Mouse (Mus musculus): ENCODE data around the gene Ccnyl1.
"Not testable (repeated sequence)": the region's sequence is repeated elsewhere in the genome, so short reads cannot be mapped to it uniquely, and the experiment has no call there.

Ccnyl1 gene

DNA sequence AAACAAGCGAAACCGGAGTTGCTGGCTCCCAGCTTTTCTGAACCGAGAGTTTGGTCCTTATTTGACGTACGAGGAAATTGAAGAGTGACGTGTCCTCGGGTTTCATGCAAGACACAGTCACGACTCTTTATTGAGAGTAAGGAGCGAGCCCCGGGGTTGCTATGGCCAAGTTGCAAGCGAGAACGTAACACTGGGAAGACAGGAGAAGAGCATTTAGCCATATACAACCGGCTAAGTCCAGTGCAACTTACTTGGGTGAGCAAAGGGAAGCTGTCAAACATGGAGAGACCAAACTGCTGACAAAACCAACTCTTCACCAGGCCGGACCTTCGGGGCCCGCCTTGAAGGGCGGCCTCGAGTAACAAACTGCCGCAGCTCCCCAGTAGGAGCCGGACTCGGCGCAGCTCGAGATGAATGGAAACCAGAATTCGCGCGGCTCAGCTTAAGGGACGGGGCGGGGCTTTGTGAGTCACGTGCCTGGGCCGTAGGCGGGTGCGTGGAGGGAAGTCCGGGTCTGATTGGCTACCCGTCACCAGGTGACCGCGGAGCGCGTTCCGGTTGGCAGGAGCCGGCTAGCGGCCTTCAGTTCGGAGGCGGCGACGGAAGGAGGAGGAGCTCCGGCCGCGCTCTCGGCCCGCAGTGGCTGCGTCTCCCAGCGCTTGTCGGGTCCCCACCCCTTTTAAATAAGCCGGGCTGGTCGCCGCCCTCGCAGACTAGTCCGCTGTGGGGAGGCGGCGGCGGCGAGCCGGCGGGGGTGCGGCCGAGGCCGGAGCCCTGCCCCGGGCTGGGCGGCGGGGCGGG is at the start of gene Ccnyl1:
Gene Ccnyl1 (plus strand): TSS at position 243 of the 801 bp plus-strand sequence.
- peak; percentile 93 for DNase-seq (ENCODE audit: low spot score)

GRCm38 (mm10) chr1:64641069-64641468 is 49.2 kb upstream of the Ccnyl1 start:
- no peak for DNase-seq (ENCODE audit: low spot score)

- not testable (repeated sequence) for DNase-seq (ENCODE audit: low spot score)
Observed at GRCm38 (mm10) chr1:64642541-64642940, 47.7 kb upstream of the Ccnyl1 start.

DNA sequence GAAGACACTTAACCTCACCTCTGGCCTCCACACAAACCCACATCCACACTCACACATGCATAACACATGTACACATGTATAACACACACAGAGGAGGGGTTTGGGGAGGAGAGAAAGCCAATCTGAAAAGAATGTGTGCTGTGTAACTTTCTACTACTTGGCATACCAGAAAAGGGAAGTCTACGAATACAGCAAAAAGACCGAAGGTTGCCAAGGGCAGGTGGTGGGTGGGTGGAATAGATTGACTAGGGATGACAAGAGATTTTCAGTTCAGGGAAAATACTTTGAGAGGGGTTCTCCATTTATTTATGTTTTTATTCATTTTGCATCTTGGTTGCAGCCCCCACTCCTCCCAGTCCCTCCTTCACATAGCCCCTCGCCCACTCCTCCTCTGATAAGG is 45.7 kb upstream of the Ccnyl1 start:
- DNase-seq (ENCODE audit: low spot score): no peak

GRCm38 (mm10) chr1:64649362-64650124 is 40.7 kb upstream of the Ccnyl1 start:
- DNase-seq (ENCODE audit: low spot score): no peak

DNA sequence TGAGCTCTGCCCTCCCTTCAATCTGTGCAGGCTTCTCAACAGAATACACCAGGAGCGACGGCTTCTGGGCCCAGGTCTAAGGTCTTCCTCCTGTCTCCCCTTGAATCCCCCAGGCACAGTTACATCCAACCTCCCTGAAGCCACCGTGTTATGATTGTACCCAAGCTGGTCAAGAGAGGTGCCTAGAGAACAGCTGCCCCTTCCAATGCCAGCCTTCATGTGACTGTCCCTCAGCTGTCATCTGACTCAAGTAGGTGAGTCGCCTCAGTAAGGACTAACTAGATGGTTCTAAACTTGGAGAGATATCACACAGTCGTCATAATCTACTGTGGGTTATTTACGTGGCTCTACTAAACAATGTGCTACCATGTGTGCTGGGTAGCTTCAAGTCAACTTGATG is 36.6 kb upstream of the Ccnyl1 start:
- DNase-seq (ENCODE audit: low spot score): no peak

- no peak for DNase-seq (ENCODE audit: low spot score)
Observed at GRCm38 (mm10) chr1:64655415-64655814, 34.8 kb upstream of the Ccnyl1 start.

DNA sequence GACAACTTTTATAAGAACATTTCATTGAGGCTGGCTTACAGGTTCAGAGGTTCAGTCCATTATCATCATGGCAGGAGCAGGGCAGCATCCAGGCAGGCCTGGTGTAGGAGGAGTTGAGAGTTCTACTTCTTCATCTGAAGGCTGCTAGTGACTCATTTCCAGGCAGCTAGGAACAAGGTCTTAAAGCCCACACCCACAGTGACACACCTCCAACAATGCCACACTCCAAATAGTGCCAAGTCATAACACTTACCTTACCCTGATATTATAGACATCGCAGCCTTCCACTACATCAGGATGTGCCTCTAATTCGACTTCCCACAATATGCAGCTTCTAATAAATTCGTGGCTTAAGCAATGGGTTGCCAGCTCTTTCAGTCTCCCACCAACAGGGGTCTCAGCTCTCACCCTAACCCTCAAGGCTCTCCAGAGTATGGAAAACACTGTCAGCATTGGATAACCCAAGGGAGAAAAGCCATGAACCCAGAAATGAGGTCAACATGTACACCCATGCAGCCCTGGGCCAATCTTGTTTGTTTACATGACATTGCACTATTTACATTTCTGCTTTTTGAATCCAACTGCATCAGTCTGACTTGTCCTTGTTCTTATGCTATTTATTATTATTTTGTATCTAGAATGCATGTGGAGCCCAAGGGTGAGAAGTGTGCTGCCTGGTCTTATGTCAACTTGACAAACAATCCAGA is 33.7 kb upstream of the Ccnyl1 start:
- DNase-seq (ENCODE audit: low spot score): no peak

DNA sequence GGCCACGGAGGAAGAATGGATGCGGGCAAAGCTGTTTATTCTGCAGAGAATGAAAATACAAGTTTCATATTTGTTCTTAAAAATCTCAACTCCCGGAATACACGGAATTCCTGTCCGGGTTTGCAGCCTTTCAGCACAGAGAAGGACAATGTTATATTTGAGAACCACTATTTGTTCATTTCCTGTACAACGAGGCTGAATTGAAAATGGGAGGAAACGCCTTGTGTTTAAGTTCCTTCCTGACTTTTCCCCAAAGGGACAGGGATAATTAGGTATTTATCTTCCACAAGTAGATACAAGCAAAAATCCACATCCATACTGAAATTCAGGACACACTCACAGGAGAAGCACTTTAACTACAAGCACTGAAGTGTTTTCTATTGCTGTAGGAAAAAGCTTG is 31.4 kb upstream of the Ccnyl1 start:
- DNase-seq (ENCODE audit: low spot score): no peak

GRCm38 (mm10) chr1:64667111-64667633 is 23.1 kb upstream of the Ccnyl1 start:
- no peak for DNase-seq (ENCODE audit: low spot score)

DNA sequence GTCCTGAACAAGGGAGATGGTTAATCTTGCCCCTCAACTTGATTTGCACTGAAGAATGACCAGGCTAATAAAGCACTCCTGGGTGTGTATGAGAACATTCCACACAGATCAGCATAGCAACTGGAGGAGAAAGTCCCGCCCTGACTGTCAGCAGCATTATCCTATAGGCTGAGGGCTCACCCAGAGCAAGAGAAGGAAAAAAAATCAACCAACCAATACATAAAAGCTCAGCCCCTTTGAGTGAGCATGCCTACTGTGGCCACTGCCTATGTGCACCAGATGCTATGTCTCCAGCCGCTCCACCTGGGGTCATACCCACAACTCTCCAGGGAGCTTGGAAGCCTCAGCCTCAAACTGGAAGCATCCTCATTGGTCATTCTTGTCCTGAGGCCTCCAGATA is 20.8 kb upstream of the Ccnyl1 start:
- DNase-seq (ENCODE audit: low spot score): no peak

GRCm38 (mm10) chr1:64673931-64674330 is 16.3 kb upstream of the Ccnyl1 start:
- no peak for DNase-seq (ENCODE audit: low spot score)

DNA sequence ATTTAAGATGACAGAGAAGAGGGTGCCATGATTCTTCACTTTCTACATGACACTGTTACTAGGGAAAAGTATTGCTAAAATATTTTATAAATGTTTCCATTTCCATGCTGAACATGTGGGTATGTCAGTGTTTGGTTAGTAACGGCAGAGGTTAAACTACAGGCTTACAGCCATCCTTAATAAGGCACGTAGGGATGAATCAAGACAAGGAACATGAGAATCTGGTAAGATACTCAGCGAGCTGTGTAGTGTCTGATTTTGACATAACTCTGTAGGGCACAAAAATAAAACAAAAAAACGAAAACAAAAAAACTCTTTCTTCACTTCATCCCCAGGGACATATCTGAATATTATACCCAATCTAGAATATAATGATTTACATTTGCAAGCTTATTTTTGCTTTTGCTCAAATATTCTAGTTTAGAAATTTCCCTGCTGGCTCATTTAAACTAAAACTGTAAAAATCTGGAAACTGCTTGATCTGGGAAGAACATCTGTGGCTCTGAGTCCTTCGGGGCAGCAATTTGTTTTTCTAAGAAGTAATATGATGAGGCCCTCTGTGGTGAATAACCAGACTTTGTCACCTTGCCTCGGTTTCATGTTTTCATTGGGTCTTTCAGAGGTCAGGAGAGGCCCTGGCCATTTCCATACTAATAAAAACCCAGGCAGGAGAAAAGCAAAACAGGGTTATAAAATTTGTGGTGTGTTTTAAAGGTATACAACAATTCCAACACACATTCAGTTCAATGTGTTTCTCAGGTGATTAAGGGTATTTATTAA is 14.0 kb upstream of the Ccnyl1 start:
- DNase-seq (ENCODE audit: low spot score): no peak

DNA sequence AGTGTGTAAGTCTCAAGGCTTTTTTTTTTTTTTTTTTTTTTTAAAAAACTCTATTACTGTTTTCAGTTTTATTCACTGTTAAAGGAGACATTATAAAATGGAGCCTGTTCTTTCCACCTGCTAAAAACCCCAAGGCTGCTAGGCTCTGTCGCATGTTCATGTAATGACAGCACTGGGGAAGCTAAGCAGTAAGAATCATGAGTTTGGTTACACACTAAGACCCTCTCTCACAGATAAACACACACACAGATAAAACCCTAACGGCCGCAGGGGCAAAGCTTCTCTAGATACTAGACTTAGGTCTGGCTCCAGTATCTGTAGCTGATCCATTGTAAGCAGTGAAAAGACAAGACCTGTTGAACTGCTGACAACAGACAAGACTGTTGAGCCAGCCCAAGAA is 8.8 kb upstream of the Ccnyl1 start:
- no peak for DNase-seq (ENCODE audit: low spot score)

DNA sequence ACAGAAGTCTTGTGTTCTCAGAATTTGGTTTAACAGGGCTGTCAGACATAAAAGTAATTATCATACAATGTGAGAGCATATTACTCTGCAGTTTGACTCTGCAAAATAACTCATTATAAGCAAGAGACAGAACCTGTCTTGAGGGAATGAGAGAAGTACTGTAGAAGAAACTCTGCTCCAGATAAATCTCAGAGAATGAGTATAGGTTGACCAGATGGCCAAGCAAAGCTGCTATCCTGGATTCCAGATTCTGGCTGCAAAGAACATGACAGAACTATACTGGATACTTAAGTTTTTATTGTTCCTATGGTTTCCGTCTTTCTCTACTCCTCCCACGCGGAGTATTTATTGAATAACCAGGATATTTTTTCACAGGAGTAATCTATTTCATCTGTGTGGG is 7.2 kb upstream of the Ccnyl1 start:
- DNase-seq (ENCODE audit: low spot score): no peak

DNA sequence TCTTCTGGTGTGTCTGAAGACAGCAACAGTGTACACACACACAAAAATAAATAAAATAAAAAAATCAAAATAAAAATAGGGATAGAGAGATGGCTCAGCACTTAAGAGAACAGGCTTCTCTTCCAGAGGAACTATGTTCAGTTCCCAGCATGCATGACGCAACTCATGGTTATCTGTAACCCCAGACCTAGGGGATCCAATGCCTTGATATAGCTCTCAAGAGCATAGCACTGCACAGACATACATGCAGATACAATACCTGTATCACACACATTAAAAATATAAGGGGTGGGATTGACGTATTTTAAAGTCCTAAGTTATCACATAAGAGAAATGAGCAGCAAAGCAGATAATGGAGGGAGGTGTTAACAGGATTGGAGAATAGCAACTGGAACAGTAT is 5.8 kb upstream of the Ccnyl1 start:
- no peak for DNase-seq (ENCODE audit: low spot score)

GRCm38 (mm10) chr1:64688046-64688445 is 2.2 kb upstream of the Ccnyl1 start:
- DNase-seq (ENCODE audit: low spot score): no peak

DNA sequence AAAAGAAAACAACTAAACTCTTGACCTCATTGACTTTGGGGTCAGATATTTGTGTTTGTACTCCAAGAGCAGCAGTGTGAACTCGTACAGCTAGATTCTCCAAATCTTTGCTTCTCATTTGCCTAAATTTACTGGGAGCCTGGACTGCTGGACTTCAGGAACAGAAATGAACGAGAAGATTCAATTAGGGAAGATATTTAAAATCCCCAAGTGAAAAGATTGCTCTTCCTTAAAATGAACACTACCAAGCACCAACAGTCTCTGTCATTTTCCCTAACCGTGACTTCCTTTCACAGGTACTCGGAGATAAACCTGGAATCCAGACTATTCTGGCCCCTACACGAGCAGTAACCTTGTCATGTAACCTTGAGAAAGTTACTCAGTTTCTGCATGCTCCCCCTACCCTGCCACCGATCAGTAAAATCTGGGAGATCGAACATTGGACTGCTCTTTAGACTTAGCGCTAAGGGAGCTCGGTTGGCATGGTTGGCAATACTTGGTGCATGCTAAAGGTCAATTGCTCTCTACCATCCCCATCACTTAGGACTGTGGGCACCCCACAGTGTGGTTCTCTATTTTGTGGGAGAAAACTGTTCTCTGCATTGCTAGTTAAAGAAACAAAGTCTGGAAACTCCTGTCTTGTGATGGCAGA is 568 bp upstream of the Ccnyl1 start:
- no peak for DNase-seq (ENCODE audit: low spot score)

GRCm38 (mm10) chr1:64691121-64691551 is 881 bp downstream of the Ccnyl1 start:
- peak; percentile 40 for DNase-seq (ENCODE audit: low spot score)

GRCm38 (mm10) chr1:64691581-64691980 is 1.3 kb downstream of the Ccnyl1 start:
- no peak for DNase-seq (ENCODE audit: low spot score)

GRCm38 (mm10) chr1:64695156-64695555 is 4.9 kb downstream of the Ccnyl1 start:
- DNase-seq (ENCODE audit: low spot score): no peak

Data from urinary bladder, postnatal 25 days (tissue).